Mouse (Mus musculus) heart, embryonic 10.5 days (tissue): Measurements from ENCODE around the gene Mcee. TPM values are rescaled to one million over a fixed set of nuclear protein-coding genes. Genes with fewer than 3 reads are reported as not detected.

Experiments used
- DNase-seq: peaks from one replicate; pipeline ENCODE4 v3.0.0-alpha.2; 2017; ENCODE audit warnings: low spot score
- H3K27ac ChIP-seq: fragments of 300-500 bp; sonication (generic); 2 replicates; pipeline ENCODE4 v1.5.1; 2016; ENCODE audit warnings: mild to moderate bottlenecking
- H3K27me3 ChIP-seq: fragments of 300-500 bp; sonication (generic); 2 replicates; pipeline ENCODE4 v1.6.1; 2016; ENCODE audit warnings: mild to moderate bottlenecking; ENCODE audit not compliant: poor library complexity, insufficient read depth, severe bottlenecking
- H3K36me3 ChIP-seq: fragments of 300-500 bp; sonication (generic); 2 replicates; pipeline ENCODE4 v1.6.1; 2016; ENCODE audit warnings: mild to moderate bottlenecking, moderate library complexity
- H3K4me1 ChIP-seq: fragments of 300-500 bp; sonication (generic); 2 replicates; pipeline ENCODE4 v1.6.1; 2016; ENCODE audit warnings: mild to moderate bottlenecking
- H3K4me3 ChIP-seq: fragments of 300-500 bp; sonication (generic); 2 replicates; pipeline ENCODE4 v1.5.1; 2016; ENCODE audit warnings: mild to moderate bottlenecking, moderate library complexity
- H3K9me3 ChIP-seq: fragments of 300-500 bp; sonication (generic); 2 replicates; pipeline ENCODE4 v1.6.1; 2016; ENCODE audit warnings: mild to moderate bottlenecking, moderate library complexity
- whole genome bisulfite sequencing: fragments of 180-500 bp; shearing (Covaris S2); methylation state at CpG from one replicate; pipeline ENCODE4 v1.1.7; 2016; 5-methylcytosine and 5-hydroxymethylcytosine counted together
- polyA plus RNA-seq: library from polyadenylated mRNA; unstranded; fragments of >200 nt; fragmentation: Nextera tagmentation; extraction: Ambion mirVana; gene quantifications from 2 replicates; pipeline ENCODE4 v1.2.1, GENCODE M21; 2016

Gene Mcee
- polyA plus RNA-seq, 1 experiment from 2014 or later, result 58.2 TPM

- Histone ChIP-seq H3K4me1 (no peaks in the 10 kb centered on the region), H3K27me3 (no peaks in the 10 kb centered on the region), H3K4me3 (no peak overlapping the region), H3K9me3 (no peaks in the 10 kb centered on the region), H3K36me3 (no peaks in the 10 kb centered on the region), H3K27ac (no peak overlapping the region)
- DNase-seq, result no peak
- 65% methylated on average over 4 of the region's 4 CpGs for WGBS
These were observed 59.0 kb downstream of the Mcee start for GRCm38 (mm10) chr7:64451441-64451840.

GRCm38 (mm10) chr7:64451861-64452382 is 59.5 kb downstream of the Mcee start:
- no peak for DNase-seq
- H3K4me1 ChIP-seq, result no peaks in the 10 kb centered on the region
- H3K27me3 ChIP-seq, result no peaks in the 10 kb centered on the region
- H3K4me3 ChIP-seq, result no peak overlapping the region
- H3K9me3 ChIP-seq, result no peaks in the 10 kb centered on the region
- no peak overlapping the region for H3K27ac ChIP-seq
- 70% methylated on average over 5 of the region's 5 CpGs for WGBS
- H3K36me3 ChIP-seq, result no peaks in the 10 kb centered on the region

- H3K9me3 ChIP-seq, result no peaks in the 10 kb centered on the region
- no peak overlapping the region for H3K4me3 ChIP-seq
- WGBS, result 76% methylated on average over 4 of the region's 4 CpGs
- no peaks in the 10 kb centered on the region for H3K27me3 ChIP-seq
- no peaks in the 10 kb centered on the region for H3K4me1 ChIP-seq
- no peaks in the 10 kb centered on the region for H3K36me3 ChIP-seq
- H3K27ac ChIP-seq, result no peak overlapping the region
- DNase-seq, result no peak
These were observed 60.2 kb downstream of the Mcee start for GRCm38 (mm10) chr7:64452471-64453222.

GRCm38 (mm10) chr7:64456176-64456575 is 63.8 kb downstream of the Mcee start:
- Histone ChIP-seq H3K27me3 (no peaks in the 10 kb centered on the region), H3K9me3 (no peaks in the 10 kb centered on the region), H3K27ac (no peak overlapping the region), H3K36me3 (no peaks in the 10 kb centered on the region), H3K4me1 (no peaks in the 10 kb centered on the region), H3K4me3 (no peak overlapping the region)
- no peak for DNase-seq
- WGBS, result 84% methylated on average over 4 of the region's 4 CpGs

- DNase-seq, result no peak
These were observed 64.3 kb downstream of the Mcee start for GRCm38 (mm10) chr7:64456676-64457075.

DNA sequence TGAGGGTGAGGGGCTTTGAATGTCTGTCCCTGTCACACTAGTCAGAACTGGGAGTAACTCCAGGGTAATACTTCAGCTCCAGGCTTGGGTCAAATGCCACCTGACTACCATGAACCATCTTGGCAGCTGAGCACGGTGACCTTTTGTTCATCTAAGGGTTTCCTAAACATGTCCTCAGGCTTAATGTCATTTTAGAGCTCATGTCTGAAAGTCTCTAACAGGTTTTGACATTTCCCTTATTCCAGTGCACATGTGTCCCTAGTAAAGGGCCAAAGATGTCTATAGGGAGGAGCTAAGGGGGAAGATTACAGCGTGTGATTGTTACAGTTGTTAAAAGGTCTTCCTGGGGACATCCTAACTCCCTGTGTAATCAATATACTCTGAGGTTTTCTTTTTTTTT is 65.4 kb downstream of the Mcee start:
- no peaks in the 10 kb centered on the region for H3K4me1 ChIP-seq
- WGBS, result 81% methylated on average over 2 of the region's 2 CpGs
- no peak for DNase-seq
- no peak overlapping the region for H3K4me3 ChIP-seq
- H3K27me3 ChIP-seq, result no peaks in the 10 kb centered on the region
- no peak overlapping the region for H3K27ac ChIP-seq
- H3K36me3 ChIP-seq, result no peaks in the 10 kb centered on the region
- no peaks in the 10 kb centered on the region for H3K9me3 ChIP-seq

More at GRCm38 (mm10) chr7:64456676-64457075, 64.3 kb downstream of the Mcee start:
- no peaks in the 10 kb centered on the region for H3K36me3 ChIP-seq
- H3K9me3 ChIP-seq, result no peaks in the 10 kb centered on the region
- H3K4me1 ChIP-seq, result no peaks in the 10 kb centered on the region
- no peaks in the 10 kb centered on the region for H3K27me3 ChIP-seq
- 54% methylated on average over 3 of the region's 3 CpGs for WGBS
- no peak overlapping the region for H3K27ac ChIP-seq
- H3K4me3 ChIP-seq, result no peak overlapping the region

Other genes with a start within 250 kb of the Mcee start
- gene Trpm1, start 238.8 kb upstream of the Mcee start, polyA plus RNA-seq, result 0.21 and 0.37 TPM in 2 replicates
- 7.0 and 7.2 TPM in 2 replicates for gene Mtmr10, start 105.0 kb upstream of the Mcee start, polyA plus RNA-seq
- gene Fan1, start 18.5 kb upstream of the Mcee start, polyA plus RNA-seq, result 5.3 and 6.6 TPM in 2 replicates
- gene Mphosph10, start 339 bp upstream of the Mcee start, polyA plus RNA-seq, result 30.8 and 47.8 TPM in 2 replicates
- 0.28 and 1.0 TPM in 2 replicates for gene Apba2, start 109.1 kb downstream of the Mcee start, polyA plus RNA-seq